Mouse (Mus musculus): ENCODE measurements at regions not wholly inside any gene's neighbourhood (a gene's known extent, or its start where the extent isn't known, plus 50 kb on each side); places are given as distances from the start of the nearest gene placed in this dataset.

GRCm38 (mm10) chrX:128585496-128586105 is 849.2 kb upstream of the Cldn34c4 start:
- DNase-seq: no peak

- DNase-seq: no peak
Measured at GRCm38 (mm10) chrX:128577402-128577801, 841.0 kb upstream of the Cldn34c4 start.

GRCm38 (mm10) chrX:128576269-128576871 is 840.0 kb upstream of the Cldn34c4 start:
- DNase-seq: peak; percentile 2

Measured in kidney, postnatal 10 days (tissue).